Mouse (Mus musculus) heart, postnatal 0 days (tissue): ENCODE results near the gene Meox2.

ENCODE experiments used
- CTCF ChIP-seq: IDR thresholded peaks from 2 replicates; pipeline ENCODE4 v1.5.1; 2016; ENCODE audit warnings: antibody characterized with exemption, control low read depth, low read depth
- EP300 ChIP-seq: IDR thresholded peaks from 2 replicates; pipeline ENCODE4 v1.6.1; 2016; ENCODE audit warnings: antibody characterized with exemption, low read depth

GRCm38 (mm10) chr12:37072636-37073035, 35.7 kb upstream of the Meox2 start:
- TF ChIP-seq CTCF (no peak), EP300 (no peak)
